In genomic region chr2:170304766-170305165, GRCm38 (mm10) we compare ENCODE assay signal across 16 mouse cellular contexts.
"Had no signal": no experiment of that assay in that cellular context is flagged by ENCODE, and none has a peak within 500 bp of the region (broad histone marks: within the 10 kb centered on the region; RNA-seq: fewer than 3 reads in every experiment).

No protein-coding gene starts in this region.

- DNase-seq: kidney, postnatal 25 days; layer of hippocampus, adult 9-11 months; liver; liver, embryonic 13.5 days; liver, postnatal 0 days; lung, postnatal 14 days; retina, postnatal 1 day; right cerebral cortex, postnatal 25 days; thymus, postnatal 4 days had no signal

- H3K4me3 ChIP-seq: limb, embryonic 12.5 days; liver, embryonic 13.5 days; lung, embryonic 15.5 days; megakaryocyte, embryonic 14.5 days; midbrain, embryonic 15.5 days; neural tube, embryonic 12.5 days had no signal

- ATAC-seq: liver, postnatal 0 days; midbrain, embryonic 15.5 days had no signal

- H3K27ac ChIP-seq: limb, embryonic 12.5 days; liver, embryonic 13.5 days; lung, embryonic 15.5 days; macrophage; midbrain, embryonic 15.5 days; neural tube, embryonic 12.5 days had no signal

- H3K9ac ChIP-seq: limb, embryonic 12.5 days; liver, embryonic 13.5 days; liver, postnatal 0 days; lung, embryonic 15.5 days; midbrain, embryonic 15.5 days; neural tube, embryonic 12.5 days had no signal

- H3K27me3 ChIP-seq: limb, embryonic 12.5 days; liver, embryonic 13.5 days; lung, embryonic 15.5 days; midbrain, embryonic 15.5 days; neural tube, embryonic 12.5 days had no signal

- H3K4me1 ChIP-seq: liver, embryonic 13.5 days had no signal

- H3K36me3 ChIP-seq: limb, embryonic 12.5 days; liver, embryonic 13.5 days; lung, embryonic 15.5 days; midbrain, embryonic 15.5 days; neural tube, embryonic 12.5 days had no signal

- H3K4me2 ChIP-seq: limb, embryonic 12.5 days; liver, embryonic 13.5 days; lung, embryonic 15.5 days; midbrain, embryonic 11.5 days; midbrain, embryonic 15.5 days; neural tube, embryonic 12.5 days had no signal

- H3K9me3 ChIP-seq: limb, embryonic 12.5 days; lung, embryonic 15.5 days; midbrain, embryonic 15.5 days had no signal
